Mouse (Mus musculus): ENCODE measurements around the gene Fstl4.
"Not testable (repeated sequence)": the region's sequence is repeated elsewhere in the genome, so short reads cannot be mapped to it uniquely, and the experiment has no call there.

The Fstl4 gene

GRCm38 (mm10) chr11:53087896-53088295, 323.5 kb downstream of the Fstl4 start:
- not testable (repeated sequence) for DNase-seq (ENCODE audit: low spot score)

DNA sequence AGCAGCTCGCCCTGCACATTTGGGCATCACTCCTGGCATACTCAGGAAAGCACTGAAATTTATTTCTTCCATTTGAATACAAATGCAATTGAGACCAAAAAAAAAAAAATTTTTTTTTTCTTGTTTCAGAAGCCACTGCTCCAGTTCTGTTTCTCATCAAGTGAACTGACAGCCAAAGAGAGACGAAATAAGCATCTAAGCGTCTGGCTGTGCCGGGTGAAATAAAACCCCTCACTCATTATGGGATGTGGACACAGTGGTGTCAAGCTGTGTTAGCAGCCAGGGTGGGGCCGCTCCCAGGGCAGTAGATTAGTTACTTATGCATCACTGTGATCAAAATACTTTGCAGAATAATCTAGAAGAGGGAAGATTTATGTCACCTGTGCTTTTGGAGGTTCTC, 327.2 kb downstream of the Fstl4 start:
- no peak for DNase-seq (ENCODE audit: low spot score)

- no peak for DNase-seq (ENCODE audit: low spot score)
These were observed 332.4 kb downstream of the Fstl4 start for GRCm38 (mm10) chr11:53096871-53097270.

GRCm38 (mm10) chr11:53097331-53097730, 332.9 kb downstream of the Fstl4 start:
- no peak for DNase-seq (ENCODE audit: low spot score)

GRCm38 (mm10) chr11:53097870-53098269, 333.4 kb downstream of the Fstl4 start:
- DNase-seq (ENCODE audit: low spot score) = no peak

DNA sequence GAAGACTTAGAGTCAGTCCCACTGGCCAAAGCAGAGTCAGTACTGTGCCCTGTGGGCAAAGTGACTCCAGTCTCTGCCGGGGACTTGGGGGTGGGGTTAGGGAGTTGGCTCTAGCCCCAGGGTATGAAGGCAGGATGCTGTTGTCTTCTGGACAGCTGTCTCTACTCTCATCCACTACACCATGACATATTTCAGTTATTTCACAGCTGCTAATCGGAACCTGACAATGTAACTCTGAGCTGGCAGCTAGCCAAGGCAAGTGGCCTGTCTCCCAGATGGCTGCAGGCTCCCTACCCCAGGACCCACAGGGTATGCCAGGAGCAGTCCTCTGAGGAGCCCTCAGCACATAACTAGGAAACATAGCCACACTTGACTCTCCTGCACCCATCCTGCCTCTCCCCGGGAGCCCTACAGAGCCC, 334.4 kb downstream of the Fstl4 start:
- DNase-seq (ENCODE audit: low spot score) = no peak

DNA sequence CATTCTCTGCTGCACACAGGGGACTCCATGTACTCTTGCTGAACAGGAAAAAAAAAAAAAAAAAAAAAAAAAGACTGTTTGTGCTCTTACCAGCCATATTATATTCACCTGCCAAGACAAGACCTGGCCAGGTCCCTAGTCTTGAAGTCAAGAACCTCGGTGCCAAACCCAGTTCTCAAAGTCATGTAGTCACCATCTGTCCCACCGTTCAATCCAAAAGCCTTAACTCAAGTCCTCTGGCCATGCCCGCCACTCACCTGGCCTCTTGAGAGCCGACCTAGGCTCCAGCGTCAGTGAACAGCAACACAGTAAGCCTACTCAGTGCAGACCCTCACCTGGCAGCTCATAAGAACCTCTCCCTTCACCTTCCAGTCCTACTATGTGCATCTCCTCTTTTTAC, 334.9 kb downstream of the Fstl4 start:
- DNase-seq (ENCODE audit: low spot score) = no peak

- DNase-seq (ENCODE audit: low spot score) = no peak
These were observed 337.3 kb downstream of the Fstl4 start for GRCm38 (mm10) chr11:53101732-53102131.

GRCm38 (mm10) chr11:53103601-53104325, 339.3 kb downstream of the Fstl4 start:
- no peak for DNase-seq (ENCODE audit: low spot score)

GRCm38 (mm10) chr11:53107706-53108105, 343.3 kb downstream of the Fstl4 start:
- DNase-seq (ENCODE audit: low spot score) = no peak

DNA sequence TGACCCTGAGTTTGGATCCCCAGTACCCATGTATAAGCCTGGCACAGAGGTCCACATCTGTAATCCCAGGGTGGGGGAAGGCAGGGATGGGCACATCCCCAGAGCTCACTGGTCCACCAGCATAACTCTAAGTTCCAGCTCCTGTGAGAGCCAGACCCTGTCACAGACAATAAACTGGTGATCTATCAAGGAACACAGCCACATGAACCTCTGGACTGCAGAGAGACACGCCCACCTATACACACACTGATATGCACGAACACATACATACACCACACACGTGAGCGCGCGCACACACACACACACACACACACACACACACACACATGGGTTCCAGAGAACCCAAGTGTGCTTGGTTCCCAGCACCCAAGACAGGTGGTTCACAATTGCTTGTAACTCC, 344.4 kb downstream of the Fstl4 start:
- DNase-seq (ENCODE audit: low spot score) = no peak

DNA sequence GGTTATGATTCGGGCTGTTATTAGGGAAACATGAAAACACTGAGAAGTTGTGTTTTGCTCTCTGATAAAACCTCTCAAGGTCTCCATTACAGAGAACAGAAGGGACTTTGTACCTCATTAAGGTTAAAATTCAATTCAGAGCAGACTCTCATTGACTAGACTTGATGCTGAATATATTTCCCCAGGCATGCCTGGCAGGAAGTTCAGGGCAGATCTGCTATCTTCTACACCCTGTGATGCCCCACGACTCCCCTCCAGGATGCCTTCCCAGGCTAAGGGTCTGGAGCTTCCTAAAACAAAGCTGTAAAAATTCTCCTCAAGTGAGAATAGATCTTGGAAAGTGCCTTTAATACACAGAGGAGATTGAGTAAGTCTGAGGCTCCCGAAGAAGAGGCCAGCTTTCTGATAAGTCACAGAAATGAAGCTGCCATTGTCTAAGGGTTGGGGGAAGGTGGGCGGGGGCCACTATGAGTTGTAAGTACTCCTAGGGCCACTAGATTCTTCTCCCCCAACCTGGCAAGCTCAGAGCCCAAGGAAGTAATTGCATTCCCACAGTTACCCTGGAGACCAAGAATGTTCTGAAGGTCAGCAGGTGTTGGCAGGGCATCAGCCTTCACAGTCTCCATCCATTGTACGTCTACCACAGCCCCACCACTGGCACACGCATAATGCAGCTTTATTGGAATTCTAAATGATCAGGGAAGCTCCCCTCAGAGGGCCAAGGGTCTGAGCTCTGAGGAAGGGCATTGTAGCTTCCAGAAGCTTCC, 345.4 kb downstream of the Fstl4 start:
- no peak for DNase-seq (ENCODE audit: low spot score)

DNA sequence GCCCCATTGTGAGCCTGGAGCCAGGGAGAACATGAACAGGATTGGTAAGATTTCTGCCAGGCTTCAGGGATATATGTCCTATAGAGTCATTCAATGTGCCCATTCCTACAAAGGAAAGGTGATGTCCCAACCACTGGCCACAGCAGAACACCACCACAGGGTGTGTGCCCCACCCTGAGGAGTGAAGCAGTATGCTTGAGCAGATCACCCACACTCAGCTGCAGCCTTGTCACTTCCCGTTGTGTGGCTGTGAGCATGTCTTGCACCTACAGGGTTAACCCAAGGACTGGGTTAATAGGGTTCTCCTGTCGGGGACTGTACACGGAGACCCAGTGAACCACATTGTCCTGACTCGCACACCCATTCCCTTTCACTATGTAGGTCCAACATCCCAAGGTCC, 351.3 kb downstream of the Fstl4 start:
- no peak for DNase-seq (ENCODE audit: low spot score)

- DNase-seq (ENCODE audit: low spot score) = no peak
These were observed 351.9 kb downstream of the Fstl4 start for GRCm38 (mm10) chr11:53116356-53116755.

DNA sequence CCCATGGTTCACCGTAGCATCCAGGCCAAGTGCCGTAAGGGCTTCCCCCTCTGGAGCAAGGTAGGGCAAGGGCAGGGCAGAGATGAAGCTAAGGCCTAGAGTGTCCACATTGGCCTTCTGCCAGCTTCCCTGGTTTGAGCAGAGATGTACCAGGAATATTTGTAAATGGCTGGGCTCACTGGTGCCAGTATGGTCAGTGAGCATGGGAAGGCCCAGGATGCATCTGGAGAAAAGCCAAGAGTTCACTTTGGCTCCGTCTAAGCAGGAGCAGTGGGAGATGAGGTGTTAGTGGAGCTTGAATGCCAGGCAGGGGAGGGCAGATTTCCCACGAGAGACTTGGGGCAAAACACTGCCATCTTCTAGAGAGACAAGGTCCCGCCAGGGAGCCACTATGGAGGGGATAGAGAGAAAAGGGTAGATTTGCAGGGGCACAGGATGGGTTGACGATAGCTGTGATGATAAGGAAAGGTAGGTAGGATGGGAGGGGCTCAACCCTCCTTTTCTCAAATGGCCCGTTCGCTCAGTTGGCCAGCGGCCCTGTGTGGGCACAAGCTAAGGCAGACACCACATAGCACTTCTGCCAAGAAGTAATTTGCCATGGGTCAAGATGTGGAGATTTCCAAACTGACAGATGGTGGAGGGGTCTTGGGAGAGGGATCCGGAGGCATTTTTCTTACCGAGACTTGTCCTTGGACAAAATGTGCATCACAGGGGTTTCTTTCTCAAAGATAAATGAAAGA, 354.0 kb downstream of the Fstl4 start:
- no peak for DNase-seq (ENCODE audit: low spot score)

DNA sequence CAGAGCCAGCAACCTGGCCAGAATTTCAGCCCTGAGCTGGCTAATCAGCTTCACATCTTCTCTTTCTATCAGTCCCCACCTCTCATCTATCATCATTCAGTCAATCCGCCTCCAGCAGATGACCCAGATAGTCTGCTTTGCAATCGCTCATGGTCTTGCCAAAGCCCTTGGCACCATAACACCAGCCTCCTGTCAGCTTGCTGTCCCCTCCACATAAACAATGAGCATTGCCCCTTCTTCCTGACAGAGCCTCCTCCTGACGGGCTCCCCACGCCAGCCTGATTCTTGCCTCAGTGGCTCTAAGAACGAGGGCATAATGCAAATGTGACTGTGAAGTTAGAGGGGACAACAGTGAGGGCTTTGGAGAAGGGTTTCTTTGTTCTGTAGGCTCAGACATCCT, 355.5 kb downstream of the Fstl4 start:
- DNase-seq (ENCODE audit: low spot score) = no peak

DNA sequence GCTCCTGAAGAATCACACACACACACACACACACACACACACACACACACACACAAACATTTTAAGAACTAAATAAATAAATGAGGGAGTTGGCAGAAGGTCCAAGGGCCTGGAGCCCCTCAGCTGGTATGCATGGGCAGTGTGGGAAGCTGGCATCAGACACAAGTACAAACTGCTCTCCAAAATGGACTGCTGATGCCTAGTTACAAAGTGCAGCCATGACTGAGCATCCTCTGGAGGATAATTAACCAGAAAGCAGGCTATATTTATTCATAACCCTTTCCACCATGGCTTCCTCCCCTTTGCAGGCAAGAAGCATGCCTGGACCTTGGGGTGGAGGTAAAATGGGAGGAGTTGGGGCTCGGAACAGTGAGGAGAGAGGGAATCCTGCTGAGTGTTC, 356.8 kb downstream of the Fstl4 start:
- no peak for DNase-seq (ENCODE audit: low spot score)

DNA sequence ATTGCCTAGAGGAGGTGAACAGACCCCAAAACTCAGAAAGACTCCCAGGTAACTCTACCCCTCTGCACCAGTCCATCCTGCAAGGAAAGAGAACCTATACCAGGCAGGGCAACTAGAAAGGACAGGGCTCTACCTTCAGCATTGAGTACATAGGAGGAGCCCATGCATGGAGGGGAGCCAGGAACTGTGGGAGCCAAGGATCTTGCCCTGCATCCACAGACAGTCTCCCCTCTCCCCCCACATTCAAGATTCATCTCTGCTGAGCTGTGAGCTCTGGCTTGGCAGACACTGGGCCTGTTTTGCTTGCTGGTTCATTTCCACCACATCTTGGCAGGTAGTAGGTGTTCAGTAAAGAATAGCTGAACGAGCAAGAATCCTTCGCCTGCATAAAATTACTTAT, 360.4 kb downstream of the Fstl4 start:
- no peak for DNase-seq (ENCODE audit: low spot score)

- DNase-seq (ENCODE audit: low spot score) = no peak
These were observed 362.2 kb downstream of the Fstl4 start for GRCm38 (mm10) chr11:53126660-53127059.

GRCm38 (mm10) chr11:53128661-53129060, 364.2 kb downstream of the Fstl4 start:
- DNase-seq (ENCODE audit: low spot score) = no peak

GRCm38 (mm10) chr11:53132406-53133035, 368.1 kb downstream of the Fstl4 start:
- no peak for DNase-seq (ENCODE audit: low spot score)

DNA sequence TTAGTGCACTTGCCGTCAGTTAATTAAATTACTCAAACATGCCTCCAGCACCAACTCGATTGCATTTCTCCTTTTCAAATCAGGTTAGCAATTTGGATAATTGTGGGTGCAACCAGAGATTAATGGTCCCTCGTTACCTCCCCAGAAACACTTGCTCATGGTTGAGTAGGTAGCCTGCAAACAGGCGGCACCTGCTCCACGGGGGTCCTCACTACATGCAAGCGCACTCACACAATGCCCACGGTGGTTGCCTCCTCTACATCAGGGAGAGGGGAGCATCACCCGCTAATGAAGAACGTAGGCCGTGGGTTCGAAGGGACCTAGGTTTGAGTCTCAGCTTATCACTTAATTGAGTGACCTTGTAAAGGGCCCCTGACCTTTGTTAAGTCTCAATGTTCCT, 371.9 kb downstream of the Fstl4 start:
- no peak for DNase-seq (ENCODE audit: low spot score)
